12 mouse cellular contexts compared by ENCODE assay signal in the genomic region with DNA sequence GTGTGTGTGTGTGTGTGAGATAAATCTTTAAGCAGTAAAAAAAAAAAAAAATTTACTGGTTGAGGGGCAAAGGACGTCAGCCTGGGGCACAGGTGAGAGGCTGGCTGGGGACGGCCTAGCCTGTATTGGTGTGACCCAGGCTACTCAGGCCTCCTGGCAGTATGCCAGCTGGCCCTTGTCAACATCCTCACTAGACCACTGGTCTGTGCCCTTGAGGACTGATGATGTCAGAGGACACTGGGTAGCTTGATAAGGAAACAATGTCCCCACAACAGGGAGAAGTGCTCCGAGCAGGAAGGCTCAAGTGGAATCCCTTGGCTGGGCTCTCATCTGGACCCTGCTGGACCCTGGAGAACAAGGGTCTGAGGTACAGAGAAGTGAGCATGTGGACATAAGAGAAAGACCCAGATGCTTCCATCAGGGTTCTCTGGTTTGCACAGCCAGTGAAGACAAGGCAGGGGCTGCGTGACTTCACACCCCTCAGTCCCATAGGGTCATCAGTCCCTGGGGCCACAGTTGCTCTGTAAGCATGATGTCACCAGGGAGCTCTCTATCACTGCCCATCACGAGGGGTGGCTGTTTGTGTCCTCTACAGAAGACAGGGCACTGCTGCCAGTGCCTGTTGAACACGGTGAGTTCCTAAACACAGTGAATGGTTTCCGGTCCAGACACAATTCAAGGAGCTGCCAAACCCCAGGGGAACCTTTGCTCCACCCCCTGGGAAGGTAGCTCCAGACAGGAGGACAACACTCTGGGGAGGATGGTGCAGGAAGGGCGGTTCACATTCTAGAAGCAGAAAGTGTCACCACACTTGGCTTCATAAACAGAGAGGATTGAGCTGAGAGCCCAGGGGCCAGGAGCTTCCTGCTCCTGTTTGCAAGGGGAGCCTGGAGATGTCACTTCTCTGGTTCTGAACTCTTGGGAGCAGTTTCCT. TPM values are rescaled to one million over a fixed set of nuclear protein-coding genes. Genes with fewer than 3 reads are reported as not detected.
DNase-seq lines count a peak whose midpoint lies in the region; ATAC-seq lines count a peak whose summit lies in the region.
"Had no signal": no experiment of that assay in that cellular context is flagged by ENCODE, and none has a peak within 500 bp of the region (broad histone marks: within the 10 kb centered on the region; RNA-seq: fewer than 3 reads in every experiment).

No protein-coding gene starts in this region.

- peak; percentile 93 for ATAC-seq in heart, embryonic 16.5 days (replicated peaks; ENCODE audit: extremely low read depth, insufficient read depth, low FRiP score)
- peak; percentile 62; the same call in 1 of the 2 replicates for ATAC-seq in stomach, embryonic 15.5 days (ENCODE audit: insufficient read depth, low FRiP score, low read depth)
- ATAC-seq: activated CD4-positive, CD25-positive, alpha-beta regulatory T cell, adult 4 months; hindbrain, embryonic 16.5 days had no signal

- H3K9ac ChIP-seq in heart, embryonic 16.5 days (ENCODE audit: low read length): 0 out of 2 replicates have a peak overlapping the region, but pooled peaks have one; percentile 46
- H3K9ac ChIP-seq in stomach, embryonic 15.5 days: no peak overlapping the region
- H3K9ac ChIP-seq: embryonic facial prominence, embryonic 13.5 days had no signal

- H3K9me3 ChIP-seq in heart, embryonic 16.5 days (replicated peaks; ENCODE audit: control insufficient read depth, low read length): no peaks in the 10 kb centered on the region
- H3K9me3 ChIP-seq in stomach, embryonic 15.5 days: no peaks in the 10 kb centered on the region
- H3K9me3 ChIP-seq: embryonic facial prominence, embryonic 13.5 days had no signal

- peaks cover 20% of the 10 kb centered on the region for H3K4me1 ChIP-seq in heart, embryonic 16.5 days (ENCODE audit: control insufficient read depth, insufficient read depth, low read length)
- no peaks in the 10 kb centered on the region for H3K4me1 ChIP-seq in stomach, embryonic 15.5 days
- H3K4me1 ChIP-seq: embryonic facial prominence, embryonic 13.5 days had no signal

- peak overlapping the region; percentile 87 for H3K27ac ChIP-seq in heart, embryonic 16.5 days (ENCODE audit: low read length)
- no peak overlapping the region for H3K27ac ChIP-seq in stomach, embryonic 15.5 days
- H3K27ac ChIP-seq: embryonic facial prominence, embryonic 13.5 days had no signal

- DNase-seq in cerebellum, adult 9-11 months: peak; percentile 58
- DNase-seq in cerebellum, postnatal 14 days: no peak
- DNase-seq in kidney, postnatal 36 days: peak; percentile 76 to 82
- no peak for DNase-seq in layer of hippocampus, adult 11-12 months (ENCODE audit: low spot score)
- DNase-seq in layer of hippocampus, adult 8-10 months (ENCODE audit: low spot score in 2 of 2): no peak
- DNase-seq in urinary bladder, postnatal 14 days (ENCODE audit: low spot score): no peak

- no peak overlapping the region for H3K4me3 ChIP-seq in heart, embryonic 16.5 days (ENCODE audit: low read length)
- no peak overlapping the region for H3K4me3 ChIP-seq in stomach, embryonic 15.5 days (replicated peaks)
- H3K4me3 ChIP-seq: embryonic facial prominence, embryonic 13.5 days had no signal

- H3K4me2 ChIP-seq in heart, embryonic 16.5 days (ENCODE audit: low read depth, low read length): peak overlapping the region; percentile 8; the same call in 1 of the 2 replicates
- no peak overlapping the region for H3K4me2 ChIP-seq in stomach, embryonic 15.5 days
- H3K4me2 ChIP-seq: embryonic facial prominence, embryonic 13.5 days had no signal

- H3K27me3 ChIP-seq in heart, embryonic 16.5 days (ENCODE audit: control insufficient read depth, insufficient read depth, low read length): no peaks in the 10 kb centered on the region
- H3K27me3 ChIP-seq in stomach, embryonic 15.5 days (replicated peaks): no peaks in the 10 kb centered on the region
- H3K27me3 ChIP-seq: embryonic facial prominence, embryonic 13.5 days had no signal

- H3K36me3 ChIP-seq in heart, embryonic 16.5 days (ENCODE audit: control insufficient read depth, insufficient read depth): no peaks in the 10 kb centered on the region
- H3K36me3 ChIP-seq in stomach, embryonic 15.5 days: no peaks in the 10 kb centered on the region
- H3K36me3 ChIP-seq: embryonic facial prominence, embryonic 13.5 days had no signal

- WGBS in heart, embryonic 16.5 days: 22% methylated on average over 8 of the region's 8 CpGs
- WGBS in stomach, embryonic 15.5 days: 51% methylated on average over 8 of the region's 8 CpGs

RNA-seq across cellular contexts. Expression of gene Adora1, which starts 12.8 kb away (rescaled TPM):
- polyA plus RNA-seq in heart, embryonic 16.5 days (2015; fragmentation: Nextera tagmentation; extraction: Ambion mirVana): 26.7 and 30.0 TPM in 2 replicates
- polyA plus RNA-seq in stomach, embryonic 15.5 days (2015; fragmentation: Nextera tagmentation; extraction: Ambion mirVana): 11.8 and 13.8 TPM in 2 replicates
- total RNA-seq in layer of hippocampus, adult 8-10 months (2022): 100 to 1,000 TPM; 190 to 216 (median 202) TPM
- total RNA-seq: monocyte, adult 5-6 weeks had no signal

RNA-seq across cellular contexts. Expression of gene Mybph, which starts 29.1 kb away (rescaled TPM):
- 0.64 and 0.96 TPM in 2 replicates for polyA plus RNA-seq in heart, embryonic 16.5 days (2015; fragmentation: Nextera tagmentation; extraction: Ambion mirVana)
- polyA plus RNA-seq in stomach, embryonic 15.5 days (2015; fragmentation: Nextera tagmentation; extraction: Ambion mirVana): 0.30 and 1.3 TPM in 2 replicates
- total RNA-seq in layer of hippocampus, adult 8-10 months (2022): under 1 TPM in 1 of 4 experiments, not detected in 3; 0.28 TPM
- total RNA-seq: monocyte, adult 5-6 weeks had no signal
- polyA plus RNA-seq: activated CD4-positive, CD25-positive, alpha-beta regulatory T cell, adult 4 months had no signal

RNA-seq across cellular contexts. Expression of gene Chil1, which starts 40.4 kb away (rescaled TPM):
- 1.1 and 1.2 TPM in 2 replicates for polyA plus RNA-seq in heart, embryonic 16.5 days (2015; fragmentation: Nextera tagmentation; extraction: Ambion mirVana)
- polyA plus RNA-seq in stomach, embryonic 15.5 days (2015; fragmentation: Nextera tagmentation; extraction: Ambion mirVana): 2.6 and 2.9 TPM in 2 replicates
- 10 to 100 TPM; 14.8 to 44.4 (median 27.1) TPM for total RNA-seq in layer of hippocampus, adult 8-10 months (2022)
- polyA plus RNA-seq: activated CD4-positive, CD25-positive, alpha-beta regulatory T cell, adult 4 months had no signal

Comparison
In these comparisons a context has a peak if more than half of its experiments do, and no peak if none do; other contexts are left out.
1. DNase-seq: peak in cerebellum, adult 9-11 months (single experiment) and kidney, postnatal 36 days (2 of 2); none in cerebellum, postnatal 14 days (0 of 2), layer of hippocampus, adult 11-12 months (single experiment), layer of hippocampus, adult 8-10 months (0 of 2) and urinary bladder, postnatal 14 days (single experiment).